Mouse (Mus musculus): ENCODE measurements at regions not wholly inside any gene's neighbourhood (a gene's known extent, or its start where the extent isn't known, plus 50 kb on each side); places are given as distances from the start of the nearest gene placed in this dataset.
A peak's percentile ranks its signal among the peaks of the same experiment; 100 is the strongest.
"Not testable (repeated sequence)": the region's sequence is repeated elsewhere in the genome, so short reads cannot be mapped to it uniquely, and the experiment has no call there.

DNA sequence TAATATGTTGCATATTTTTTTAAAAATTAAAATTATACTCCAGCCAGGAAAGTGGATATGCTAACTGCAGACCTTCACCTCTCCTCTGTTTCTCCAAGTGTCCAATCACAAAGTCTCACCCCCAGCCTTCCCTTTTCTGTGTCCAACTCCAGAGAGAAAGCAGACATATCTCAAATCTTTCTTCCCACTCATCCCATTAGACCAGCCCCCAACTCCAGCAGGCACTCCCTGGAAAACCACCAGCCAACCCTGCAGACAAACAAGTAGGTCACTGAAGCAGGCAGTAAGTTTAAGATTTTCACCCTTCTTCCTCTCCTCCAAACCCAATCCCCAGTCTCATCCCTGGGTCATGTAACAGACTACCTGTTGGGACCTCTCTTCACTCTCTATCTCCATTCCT lies 94.2 kb upstream of the Ptgfr start:
- DNase-seq (ENCODE audit: low spot score in 2 of 2): no peak

- DNase-seq (ENCODE audit: low spot score in 2 of 2): no peak
Measured at GRCm38 (mm10) chr3:151931096-151931495, 93.7 kb upstream of the Ptgfr start.

GRCm38 (mm10) chr3:151914010-151914513 lies 76.6 kb upstream of the Ptgfr start:
- DNase-seq (ENCODE audit: low spot score in 2 of 2): no peak

GRCm38 (mm10) chr3:151912292-151912691 lies 74.9 kb upstream of the Ptgfr start:
- DNase-seq (ENCODE audit: low spot score in 2 of 2): not testable (repeated sequence)

DNA sequence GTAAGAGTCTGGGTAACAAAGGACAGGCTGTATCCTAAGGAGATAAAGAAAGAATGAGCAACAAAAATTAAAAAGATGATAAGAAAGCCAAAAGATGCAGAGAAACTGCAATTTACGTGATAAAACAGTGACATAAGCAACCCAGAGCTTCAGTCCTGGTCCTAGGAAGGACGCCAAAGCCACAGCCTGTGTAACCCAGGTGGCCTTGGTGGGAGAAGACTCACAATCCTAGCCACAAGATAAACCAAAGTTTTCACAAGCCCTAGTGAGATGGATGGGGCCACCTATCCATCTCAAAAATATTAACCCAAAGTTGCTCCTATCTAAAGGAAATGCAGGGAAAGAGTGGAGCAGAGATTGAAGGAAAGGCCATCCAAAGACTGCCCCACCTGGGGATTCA lies 73.4 kb upstream of the Ptgfr start:
- DNase-seq (ENCODE audit: low spot score in 2 of 2): no peak

GRCm38 (mm10) chr3:151909344-151909743 lies 71.9 kb upstream of the Ptgfr start:
- DNase-seq (ENCODE audit: low spot score in 2 of 2): no peak

DNA sequence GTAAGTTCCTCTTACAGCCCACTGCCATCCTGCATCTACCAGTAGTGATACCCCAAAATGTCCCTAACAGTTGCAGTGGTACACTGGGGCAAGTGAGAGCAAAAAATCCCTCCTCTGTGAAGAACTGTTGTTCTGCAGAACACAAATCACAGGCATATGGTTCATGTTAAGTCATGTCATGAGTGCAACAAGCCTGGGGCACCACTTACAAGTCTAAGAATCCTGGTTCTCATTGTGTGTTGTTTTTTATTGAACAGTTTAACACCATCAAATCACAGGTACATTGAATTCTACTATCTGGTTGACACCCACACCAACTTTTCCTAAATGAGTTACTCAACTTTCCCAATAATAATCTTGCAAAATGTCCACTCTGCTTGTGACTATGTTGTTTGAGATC lies 71.5 kb upstream of the Ptgfr start:
- no peak for DNase-seq (ENCODE audit: low spot score in 2 of 2)

DNA sequence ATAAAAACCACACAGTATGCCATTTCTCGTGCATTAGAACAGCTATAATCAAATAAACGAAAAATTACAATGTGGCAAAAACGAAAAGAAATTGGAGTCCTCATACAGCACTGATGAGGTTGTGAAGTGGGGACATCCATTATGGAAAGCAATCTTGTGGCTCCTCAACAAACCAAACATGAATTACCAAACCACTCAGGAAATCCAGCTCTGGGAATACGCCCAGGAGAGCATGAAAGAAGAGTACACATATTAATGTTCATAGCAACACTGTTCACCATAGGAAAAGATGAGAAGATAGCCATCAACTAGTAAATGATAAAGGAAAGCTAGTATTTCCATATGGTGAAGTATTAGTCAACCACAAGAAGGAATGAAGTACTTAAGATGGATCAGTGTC lies 68.3 kb upstream of the Ptgfr start:
- no peak for DNase-seq (ENCODE audit: low spot score in 2 of 2)

GRCm38 (mm10) chr3:151903169-151903568 lies 65.7 kb upstream of the Ptgfr start:
- no peak for DNase-seq (ENCODE audit: low spot score in 2 of 2)

GRCm38 (mm10) chr3:151902216-151902827 lies 64.9 kb upstream of the Ptgfr start:
- no peak for DNase-seq (ENCODE audit: low spot score in 2 of 2)

DNA sequence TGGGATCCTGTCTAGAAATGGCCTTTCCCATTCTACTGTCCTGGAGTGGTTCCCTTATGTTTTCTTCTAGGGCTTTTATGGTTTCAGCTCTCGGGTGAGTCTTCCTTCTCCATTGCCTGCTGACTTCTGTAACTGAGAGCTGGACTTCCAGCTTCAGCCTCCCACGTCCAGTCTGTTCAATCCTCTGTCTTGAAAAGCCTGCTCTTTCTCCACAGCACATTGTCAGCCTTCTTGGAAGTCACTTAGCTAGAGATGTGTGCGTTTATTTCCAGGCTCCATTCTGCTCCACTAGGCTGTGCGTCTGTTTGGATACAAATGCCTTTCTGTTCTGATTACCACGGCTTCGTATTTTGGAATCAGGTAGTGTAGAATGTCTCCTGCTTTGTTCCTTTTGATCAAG lies 62.2 kb upstream of the Ptgfr start:
- DNase-seq (ENCODE audit: low spot score in 2 of 2): no peak

- no peak for DNase-seq (ENCODE audit: low spot score in 2 of 2)
Measured at GRCm38 (mm10) chr3:151899094-151899493, 61.7 kb upstream of the Ptgfr start.

DNA sequence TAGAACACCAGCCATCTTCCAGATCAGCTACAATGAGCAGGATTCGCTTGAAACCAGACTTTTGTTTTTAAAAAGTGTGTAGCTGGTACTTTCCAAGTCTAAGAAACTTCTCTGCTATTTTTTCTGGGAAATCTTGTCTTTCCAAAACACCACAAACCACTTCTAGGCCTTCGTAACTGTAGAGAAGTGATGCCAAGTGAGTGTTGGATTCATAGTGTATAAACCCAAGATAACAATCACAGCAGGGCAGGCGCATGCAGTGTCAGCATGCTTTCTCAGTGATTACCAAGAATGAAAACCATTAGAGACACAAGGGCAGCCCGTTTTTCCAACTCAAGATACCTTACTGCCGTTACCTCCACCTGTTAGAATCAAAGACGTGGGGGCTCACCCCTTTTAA lies 58.9 kb upstream of the Ptgfr start:
- DNase-seq (ENCODE audit: low spot score in 2 of 2): no peak

DNA sequence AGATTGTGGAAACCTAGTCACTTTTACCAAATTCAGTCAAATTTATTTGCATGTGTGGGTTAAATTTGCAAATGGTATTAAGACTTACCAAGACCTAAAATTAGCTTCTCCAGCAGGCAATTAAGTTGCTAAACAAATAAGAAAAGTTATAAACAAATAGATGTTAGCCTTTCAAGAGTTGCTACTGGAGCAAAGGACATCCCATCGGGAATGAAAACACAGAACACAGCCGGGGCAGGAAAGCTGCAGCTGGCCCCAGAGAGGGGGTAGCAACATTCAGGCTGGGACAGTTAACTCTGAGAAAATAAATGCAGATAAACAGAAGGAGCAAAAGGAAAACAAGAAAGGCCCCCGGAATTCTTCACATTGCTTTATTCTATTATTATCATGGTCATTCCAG lies 57.3 kb upstream of the Ptgfr start:
- DNase-seq (ENCODE audit: low spot score in 2 of 2): no peak

- DNase-seq (ENCODE audit: low spot score in 2 of 2): no peak
Measured at GRCm38 (mm10) chr3:151893421-151894235, 56.2 kb upstream of the Ptgfr start.

DNA sequence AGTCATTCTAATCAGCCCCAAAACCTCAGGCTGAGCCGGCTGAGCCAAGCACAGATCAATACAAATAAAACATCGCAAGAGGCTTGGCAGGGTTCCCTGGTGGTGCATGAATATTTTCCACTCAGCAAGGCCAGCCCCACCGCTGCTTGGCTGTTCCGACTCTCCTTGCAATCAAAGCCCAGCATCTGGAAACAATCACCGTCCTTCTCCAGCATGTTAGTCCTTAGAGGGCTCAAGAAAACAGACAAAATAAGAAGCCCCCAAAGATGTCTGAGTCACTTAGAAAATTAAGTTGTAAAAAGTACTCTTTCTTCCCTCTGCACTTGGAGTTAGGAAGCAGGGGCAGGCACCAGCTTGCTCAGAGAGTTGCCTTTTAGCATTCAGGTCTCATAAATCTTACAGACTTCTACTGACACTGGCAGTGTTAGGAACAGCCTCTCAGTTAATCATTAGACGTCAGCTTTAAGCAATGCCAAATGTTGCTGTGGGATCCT lies 54.4 kb upstream of the Ptgfr start:
- peak; percentile 37 to 57 for DNase-seq (ENCODE audit: low spot score in 2 of 2)

GRCm38 (mm10) chr3:151891336-151891735 lies 53.9 kb upstream of the Ptgfr start:
- DNase-seq (ENCODE audit: low spot score in 2 of 2): no peak

- DNase-seq (ENCODE audit: low spot score in 2 of 2): no peak
Measured at GRCm38 (mm10) chr3:151889738-151890137, 52.3 kb upstream of the Ptgfr start.
